Mouse (Mus musculus): Measurements from ENCODE around the gene Gins2. TPM values are rescaled to one million over a fixed set of nuclear protein-coding genes. Genes with fewer than 3 reads are reported as not detected.

Gins2 gene
- polyA plus RNA-seq, 1 experiment: 41.0 TPM

- DNase-seq (ENCODE audit: low read depth): no peak
Measured at GRCm38 (mm10) chr8:120530954-120531656, 58.0 kb downstream of the Gins2 start.

GRCm38 (mm10) chr8:120529226-120529625, 59.9 kb downstream of the Gins2 start:
- DNase-seq (ENCODE audit: low read depth): no peak

Other genes starting within 250 kb of the Gins2 start
- gene 1190005I06Rik, start 58.3 kb upstream of the Gins2 start, polyA plus RNA-seq (2012; rRNA removed): 14.3 and 20.7 TPM in 2 replicates
- 0.46 and 0.53 TPM in 2 replicates for gene Gm27021, start 78.8 kb upstream of the Gins2 start, polyA plus RNA-seq (2012; rRNA removed)
- 1,379 and 1,440 TPM in 2 replicates for gene Cox4i1, start 78.9 kb upstream of the Gins2 start, polyA plus RNA-seq (2012; rRNA removed)
- 79.6 and 121 TPM in 2 replicates for gene Emc8, start 79.3 kb upstream of the Gins2 start, polyA plus RNA-seq (2012; rRNA removed)
- 9.4 and 11.6 TPM in 2 replicates for gene Irf8, start 147.1 kb upstream of the Gins2 start, polyA plus RNA-seq (2012; rRNA removed)

Measured in gonadal fat pad, adult 2 months (tissue).